Mouse (Mus musculus) cerebellum, postnatal 10 days (tissue): ENCODE measurements around the gene Myo1b.

Experiments
- DNase-seq, 2 experiments: peaks; one replicate each; pipeline ENCODE4 v3.0.0; 2021; ENCODE audit warnings: mixed read lengths in 2 of 2

The Myo1b gene

DNA sequence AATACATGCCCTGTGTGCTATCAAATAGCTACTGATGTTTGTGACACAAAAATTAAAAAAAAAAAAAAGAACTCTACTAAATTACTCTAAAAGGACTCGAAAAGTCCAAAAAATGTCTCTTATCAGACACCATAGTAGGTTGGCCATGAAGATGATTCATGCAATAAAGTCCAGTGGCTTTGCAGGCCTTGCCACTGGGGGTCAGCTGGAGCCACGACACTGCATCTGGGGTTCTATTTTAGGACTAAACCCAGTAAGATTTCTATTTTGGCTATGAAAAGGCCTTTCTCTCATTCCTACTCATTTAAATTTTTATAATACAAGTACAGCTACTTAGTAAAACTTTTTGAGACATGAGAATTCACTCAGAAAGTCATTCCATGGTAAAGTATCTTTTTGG is 205.0 kb downstream of the Myo1b start:
- DNase-seq, result no peak

DNA sequence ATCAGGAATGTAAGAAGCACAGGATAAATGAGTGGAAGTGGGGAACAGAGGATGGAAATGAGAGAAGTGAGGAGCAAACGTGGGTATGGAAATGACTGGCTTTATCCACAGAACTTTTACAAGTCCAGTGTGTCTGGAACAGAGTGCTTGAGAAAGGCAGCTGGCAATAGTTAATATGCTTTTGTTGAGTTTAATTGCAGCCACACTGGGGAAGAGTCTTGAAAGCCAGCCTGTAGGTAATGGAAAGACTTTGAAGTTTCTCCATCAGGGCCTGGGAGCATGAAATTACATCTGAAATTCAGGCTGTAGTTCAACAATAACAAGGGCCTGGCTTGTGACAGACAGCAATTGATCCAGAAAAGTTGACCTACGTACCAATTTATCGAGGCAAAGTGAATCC is 209.8 kb downstream of the Myo1b start:
- no peak for DNase-seq

DNA sequence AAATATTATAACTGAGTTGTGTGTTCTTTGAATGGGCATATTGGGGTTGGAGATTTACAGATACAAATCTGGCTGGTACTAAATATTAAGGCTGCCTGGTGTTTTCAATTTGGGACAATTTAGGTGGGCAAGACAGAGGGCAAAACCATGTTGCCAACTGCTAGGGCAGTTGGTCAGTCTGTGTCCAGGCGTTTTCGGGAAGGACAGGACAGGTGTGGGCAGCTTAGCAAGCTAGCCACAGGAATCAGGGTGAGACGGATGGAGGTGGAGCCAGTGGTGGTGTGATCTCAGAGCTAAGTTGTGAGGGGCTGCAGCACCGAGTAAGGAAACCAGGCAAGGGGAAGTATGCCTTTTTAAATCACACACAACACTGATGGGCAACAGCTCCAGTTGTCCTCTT is 211.3 kb downstream of the Myo1b start:
- no peak for DNase-seq
